Mouse (Mus musculus) heart, embryonic 11.5 days (tissue): ENCODE measurements around the gene Utf1. TPM values are rescaled to one million over a fixed set of nuclear protein-coding genes. Genes with fewer than 3 reads are reported as not detected.

Source experiments
- ATAC-seq: fragments of 200-750 bp; cut with Nextera tagmentation; replicated peaks from 2 replicates; pipeline ENCODE4 v1.8.0; 2017; ENCODE audit warnings: moderate library complexity; ENCODE audit not compliant: insufficient number of reproducible peaks, low FRiP score, low TSS enrichment
- H3K27ac ChIP-seq: fragments of 300-500 bp; sonication (generic); 2 replicates; pipeline ENCODE4 v1.5.1; 2014; ENCODE audit warnings: mild to moderate bottlenecking, low read depth, low read length
- H3K27me3 ChIP-seq: fragments of 300-500 bp; sonication (generic); 2 replicates; pipeline ENCODE4 v1.6.1; 2014; ENCODE audit warnings: mild to moderate bottlenecking, low read length, mixed read lengths; ENCODE audit not compliant: control insufficient read depth, insufficient read depth
- H3K36me3 ChIP-seq: fragments of 300-500 bp; sonication (generic); 2 replicates; pipeline ENCODE4 v1.6.1; 2014; ENCODE audit warnings: mild to moderate bottlenecking, low read length, moderate library complexity, mixed read lengths; ENCODE audit not compliant: control insufficient read depth, insufficient read depth
- H3K4me1 ChIP-seq: fragments of 300-500 bp; sonication (generic); 2 replicates; pipeline ENCODE4 v1.6.1; 2014; ENCODE audit warnings: low read length; ENCODE audit not compliant: control insufficient read depth, insufficient read depth
- H3K4me2 ChIP-seq: fragments of 300-500 bp; sonication (generic); 2 replicates; pipeline ENCODE4 v1.6.1; 2014; ENCODE audit warnings: mild to moderate bottlenecking, moderate library complexity
- H3K4me3 ChIP-seq: fragments of 300-500 bp; sonication (generic); 2 replicates; pipeline ENCODE4 v1.5.1; 2014; ENCODE audit warnings: low read depth, low read length
- H3K9ac ChIP-seq: fragments of 300-500 bp; sonication (generic); 2 replicates; pipeline ENCODE4 v1.6.1; 2014; ENCODE audit warnings: mild to moderate bottlenecking, low read depth, low read length, moderate library complexity
- H3K9me3 ChIP-seq: fragments of 300-500 bp; sonication (generic); replicated peaks from 2 replicates; pipeline ENCODE4 v1.6.1; 2016; ENCODE audit warnings: low read length; ENCODE audit not compliant: control insufficient read depth
- WGBS: fragments of 180-500 bp; shearing (Covaris S2); extraction: QIAGEN DNeasy Blood & Tissue Kit; methylation state at CpG from one replicate; pipeline ENCODE4 v1.1.7; 2014; ENCODE audit not compliant: insufficient replicate concordance; 5-methylcytosine and 5-hydroxymethylcytosine counted together
- polyA plus RNA-seq: library from polyadenylated mRNA; unstranded; fragments of >200 nt; fragmentation: Nextera tagmentation; extraction: Ambion mirVana; gene quantifications from 2 replicates; pipeline ENCODE4 v1.2.1, GENCODE M21; 2014

Gene Utf1
- polyA plus RNA-seq, 1 experiment from 2014 or later = not detected

GRCm38 (mm10) chr7:139916345-139916744 is 27.2 kb upstream of the Utf1 start:
- no peak overlapping the region for H3K4me2 ChIP-seq
- H3K36me3 ChIP-seq = no peaks in the 10 kb centered on the region
- ATAC-seq = no peak
- no peak overlapping the region for H3K27ac ChIP-seq
- no peaks in the 10 kb centered on the region for H3K9me3 ChIP-seq
- H3K9ac ChIP-seq = no peak overlapping the region
- WGBS = 5% methylated on average over 1 of the region's 1 CpGs
- peaks cover 63% of the 10 kb centered on the region for H3K27me3 ChIP-seq
- H3K4me1 ChIP-seq = no peaks in the 10 kb centered on the region; the same call in 1 of the 2 replicates
- no peak overlapping the region for H3K4me3 ChIP-seq

GRCm38 (mm10) chr7:139918262-139918661 is 25.3 kb upstream of the Utf1 start:
- H3K9ac ChIP-seq = no peak overlapping the region
- H3K9me3 ChIP-seq = no peaks in the 10 kb centered on the region
- 59% methylated on average over 4 of the region's 4 CpGs for WGBS
- peaks cover 57% of the 10 kb centered on the region for H3K27me3 ChIP-seq
- no peaks in the 10 kb centered on the region for H3K36me3 ChIP-seq
- ATAC-seq = no peak
- H3K27ac ChIP-seq = no peak overlapping the region
- H3K4me3 ChIP-seq = no peak overlapping the region
- no peak overlapping the region for H3K4me2 ChIP-seq
- H3K4me1 ChIP-seq = no peaks in the 10 kb centered on the region; the same call in 1 of the 2 replicates

- Histone ChIP-seq H3K4me2 (no peak overlapping the region), H3K27me3 (peaks cover 14% of the 10 kb centered on the region; the same call in 1 of the 2 replicates), H3K4me3 (no peak overlapping the region), H3K27ac (no peak overlapping the region), H3K9ac (no peak overlapping the region), H3K9me3 (no peaks in the 10 kb centered on the region), H3K4me1 (no peaks in the 10 kb centered on the region), H3K36me3 (no peaks in the 10 kb centered on the region)
- peak; percentile 40 for ATAC-seq
- 12% methylated on average over 11 of the region's 11 CpGs for WGBS
These were observed 12.9 kb upstream of the Utf1 start for GRCm38 (mm10) chr7:139930732-139931131.

- no peaks in the 10 kb centered on the region for H3K4me1 ChIP-seq
- peaks cover 39% of the 10 kb centered on the region for H3K27me3 ChIP-seq
- H3K9me3 ChIP-seq = no peaks in the 10 kb centered on the region
- H3K36me3 ChIP-seq = no peaks in the 10 kb centered on the region
- 71% methylated on average over 10 of the region's 10 CpGs for WGBS
- no peak for ATAC-seq
- H3K27ac ChIP-seq = no peak overlapping the region
- no peak overlapping the region for H3K9ac ChIP-seq
- no peak overlapping the region for H3K4me3 ChIP-seq
- H3K4me2 ChIP-seq = no peak overlapping the region
These were observed 6.9 kb upstream of the Utf1 start for GRCm38 (mm10) chr7:139936705-139937104.

GRCm38 (mm10) chr7:139937138-139937537 is 6.5 kb upstream of the Utf1 start:
- Histone ChIP-seq H3K4me1 (no peaks in the 10 kb centered on the region), H3K36me3 (no peaks in the 10 kb centered on the region), H3K9ac (no peak overlapping the region), H3K27ac (no peak overlapping the region), H3K9me3 (no peaks in the 10 kb centered on the region), H3K4me3 (no peak overlapping the region), H3K4me2 (no peak overlapping the region), H3K27me3 (peaks cover 43% of the 10 kb centered on the region)
- ATAC-seq = no peak
- 73% methylated on average over 3 of the region's 3 CpGs for WGBS

- whole genome bisulfite sequencing = 53% methylated on average over 5 of the region's 5 CpGs
- H3K4me2 ChIP-seq = no peak overlapping the region
- no peaks in the 10 kb centered on the region for H3K4me1 ChIP-seq
- no peak overlapping the region for H3K4me3 ChIP-seq
- no peaks in the 10 kb centered on the region for H3K36me3 ChIP-seq
- no peak overlapping the region for H3K9ac ChIP-seq
- no peak for ATAC-seq
- no peaks in the 10 kb centered on the region for H3K9me3 ChIP-seq
- no peak overlapping the region for H3K27ac ChIP-seq
- peaks cover 48% of the 10 kb centered on the region for H3K27me3 ChIP-seq
These were observed 5.8 kb upstream of the Utf1 start for GRCm38 (mm10) chr7:139937810-139938209.

- peaks cover 76% of the 10 kb centered on the region for H3K27me3 ChIP-seq
- ATAC-seq = no peak
- 59% methylated on average over 16 of the region's 16 CpGs for WGBS
- no peak overlapping the region for H3K9ac ChIP-seq
- H3K9me3 ChIP-seq = no peaks in the 10 kb centered on the region
- H3K36me3 ChIP-seq = no peaks in the 10 kb centered on the region
- no peak overlapping the region for H3K4me2 ChIP-seq
- H3K4me1 ChIP-seq = no peaks in the 10 kb centered on the region
- H3K27ac ChIP-seq = no peak overlapping the region
- H3K4me3 ChIP-seq = no peak overlapping the region
These were observed 2.9 kb upstream of the Utf1 start for GRCm38 (mm10) chr7:139940476-139941209.

GRCm38 (mm10) chr7:139944291-139945240 is 977 bp downstream of the Utf1 start:
- peaks cover under 1% of the 10 kb centered on the region; the same call in 1 of the 2 replicates for H3K4me1 ChIP-seq
- H3K36me3 ChIP-seq = no peaks in the 10 kb centered on the region
- ATAC-seq = no peak
- H3K27me3 ChIP-seq = peaks cover 76% of the 10 kb centered on the region
- peak overlapping the region; percentile 35 for H3K4me3 ChIP-seq
- H3K27ac ChIP-seq = no peak overlapping the region
- H3K9ac ChIP-seq = no peak overlapping the region
- no peaks in the 10 kb centered on the region for H3K9me3 ChIP-seq
- WGBS = 3% methylated on average over 68 of the region's 68 CpGs
- H3K4me2 ChIP-seq = peak overlapping the region; percentile 66
